Mouse (Mus musculus) heart, embryonic 11.5 days (tissue): ENCODE results near the gene Gm20388. TPM values are rescaled to one million over a fixed set of nuclear protein-coding genes. Genes with fewer than 3 reads are reported as not detected.

Source experiments
- ATAC-seq: fragments of 200-750 bp; cut with Nextera tagmentation; replicated peaks from 2 replicates; pipeline ENCODE4 v1.8.0; 2017; ENCODE audit warnings: moderate library complexity; ENCODE audit not compliant: insufficient number of reproducible peaks, low FRiP score, low TSS enrichment
- H3K27ac ChIP-seq: fragments of 300-500 bp; sonication (generic); 2 replicates; pipeline ENCODE4 v1.5.1; 2014; ENCODE audit warnings: mild to moderate bottlenecking, low read depth, low read length
- H3K27me3 ChIP-seq: fragments of 300-500 bp; sonication (generic); 2 replicates; pipeline ENCODE4 v1.6.1; 2014; ENCODE audit warnings: mild to moderate bottlenecking, low read length, mixed read lengths; ENCODE audit not compliant: control insufficient read depth, insufficient read depth
- H3K36me3 ChIP-seq: fragments of 300-500 bp; sonication (generic); 2 replicates; pipeline ENCODE4 v1.6.1; 2014; ENCODE audit warnings: mild to moderate bottlenecking, low read length, moderate library complexity, mixed read lengths; ENCODE audit not compliant: control insufficient read depth, insufficient read depth
- H3K4me1 ChIP-seq: fragments of 300-500 bp; sonication (generic); 2 replicates; pipeline ENCODE4 v1.6.1; 2014; ENCODE audit warnings: low read length; ENCODE audit not compliant: control insufficient read depth, insufficient read depth
- H3K4me2 ChIP-seq: fragments of 300-500 bp; sonication (generic); 2 replicates; pipeline ENCODE4 v1.6.1; 2014; ENCODE audit warnings: mild to moderate bottlenecking, moderate library complexity
- H3K4me3 ChIP-seq: fragments of 300-500 bp; sonication (generic); 2 replicates; pipeline ENCODE4 v1.5.1; 2014; ENCODE audit warnings: low read depth, low read length
- H3K9ac ChIP-seq: fragments of 300-500 bp; sonication (generic); 2 replicates; pipeline ENCODE4 v1.6.1; 2014; ENCODE audit warnings: mild to moderate bottlenecking, low read depth, low read length, moderate library complexity
- H3K9me3 ChIP-seq: fragments of 300-500 bp; sonication (generic); replicated peaks from 2 replicates; pipeline ENCODE4 v1.6.1; 2016; ENCODE audit warnings: low read length; ENCODE audit not compliant: control insufficient read depth
- WGBS: fragments of 180-500 bp; shearing (Covaris S2); extraction: QIAGEN DNeasy Blood & Tissue Kit; methylation state at CpG from one replicate; pipeline ENCODE4 v1.1.7; 2014; ENCODE audit not compliant: insufficient replicate concordance; 5-methylcytosine and 5-hydroxymethylcytosine counted together
- polyA plus RNA-seq: library from polyadenylated mRNA; unstranded; fragments of >200 nt; fragmentation: Nextera tagmentation; extraction: Ambion mirVana; gene quantifications from 2 replicates; pipeline ENCODE4 v1.2.1, GENCODE M21; 2014

Gene Gm20388
- polyA plus RNA-seq, 1 experiment from 2014 or later, result 6.4 TPM

- H3K27me3 ChIP-seq, result no peaks in the 10 kb centered on the region
- H3K36me3 ChIP-seq, result no peaks in the 10 kb centered on the region
- WGBS, result 64% methylated on average over 8 of the region's 8 CpGs
- H3K4me1 ChIP-seq, result no peaks in the 10 kb centered on the region; the same call in 1 of the 2 replicates
- no peak overlapping the region for H3K27ac ChIP-seq
- H3K9me3 ChIP-seq, result no peaks in the 10 kb centered on the region
- no peak overlapping the region for H3K4me2 ChIP-seq
- ATAC-seq, result no peak
- no peak overlapping the region for H3K9ac ChIP-seq
- H3K4me3 ChIP-seq, result no peak overlapping the region
Measured at GRCm38 (mm10) chr8:122825408-122825807, 2914.8 kb downstream of the Gm20388 start.

- Histone ChIP-seq H3K27me3 (peaks cover 4% of the 10 kb centered on the region), H3K4me1 (no peaks in the 10 kb centered on the region; the same call in 1 of the 2 replicates), H3K9ac (no peak overlapping the region), H3K27ac (no peak overlapping the region), H3K4me2 (no peak overlapping the region), H3K4me3 (no peak overlapping the region), H3K9me3 (no peaks in the 10 kb centered on the region), H3K36me3 (no peaks in the 10 kb centered on the region)
- ATAC-seq, result no peak
- WGBS, result 70% methylated on average over 3 of the region's 3 CpGs
Measured at GRCm38 (mm10) chr8:122829396-122829795, 2918.8 kb downstream of the Gm20388 start.

DNA sequence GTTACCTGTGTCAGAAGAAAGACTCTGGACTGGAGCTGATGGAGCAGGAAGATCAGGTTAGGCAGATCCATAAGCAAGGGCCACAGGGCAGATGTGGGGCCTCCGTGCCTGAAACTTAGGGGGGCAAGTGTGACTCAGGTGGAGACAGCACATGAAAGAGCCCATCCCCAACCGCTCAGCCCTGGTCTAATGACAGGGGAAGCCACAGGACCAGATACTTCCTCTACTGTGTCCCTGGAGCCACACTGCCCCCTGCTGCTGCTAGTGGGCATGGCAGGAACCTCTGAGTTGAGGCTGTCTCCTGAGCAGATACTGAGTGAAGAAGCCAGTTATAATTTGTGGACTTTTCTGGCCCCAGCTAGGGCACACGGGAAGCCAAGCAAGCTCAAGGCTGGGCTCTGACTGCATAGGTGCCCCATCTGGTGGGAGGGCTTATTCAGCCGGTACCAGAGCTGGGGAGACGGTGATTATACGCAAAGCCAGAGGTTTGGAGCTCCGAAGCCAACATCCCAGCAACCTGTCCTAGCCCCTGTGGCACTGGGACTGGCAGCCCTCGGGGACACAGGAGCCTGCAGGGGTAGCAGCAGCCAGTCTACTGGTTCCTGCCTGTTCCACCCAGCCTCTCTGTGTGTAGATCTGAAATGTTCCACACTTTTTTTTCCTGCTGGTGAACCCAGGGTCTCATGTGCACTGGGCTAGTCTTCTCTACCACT lies 2919.9 kb downstream of the Gm20388 start:
- Histone ChIP-seq H3K9me3 (no peaks in the 10 kb centered on the region), H3K9ac (no peak overlapping the region), H3K4me3 (no peak overlapping the region), H3K4me1 (no peaks in the 10 kb centered on the region; the same call in 1 of the 2 replicates), H3K36me3 (no peaks in the 10 kb centered on the region), H3K4me2 (no peak overlapping the region), H3K27ac (no peak overlapping the region), H3K27me3 (peaks cover 4% of the 10 kb centered on the region)
- WGBS, result 40% methylated on average over 8 of the region's 8 CpGs
- ATAC-seq, result no peak

- Histone ChIP-seq H3K4me3 (no peak overlapping the region), H3K9ac (no peak overlapping the region), H3K27me3 (peaks cover 4% of the 10 kb centered on the region), H3K36me3 (no peaks in the 10 kb centered on the region), H3K9me3 (no peaks in the 10 kb centered on the region), H3K4me1 (no peaks in the 10 kb centered on the region), H3K27ac (no peak overlapping the region), H3K4me2 (no peak overlapping the region)
- ATAC-seq, result no peak
- 81% methylated on average over 8 of the region's 8 CpGs for WGBS
Measured at GRCm38 (mm10) chr8:122834416-122834815, 2923.8 kb downstream of the Gm20388 start.

GRCm38 (mm10) chr8:122834971-122835370 lies 2924.3 kb downstream of the Gm20388 start:
- H3K4me2 ChIP-seq, result no peak overlapping the region
- WGBS, result 24% methylated on average over 8 of the region's 8 CpGs
- no peaks in the 10 kb centered on the region for H3K36me3 ChIP-seq
- ATAC-seq, result peak; percentile 53; the same call in 1 of the 2 replicates
- no peaks in the 10 kb centered on the region for H3K4me1 ChIP-seq
- no peak overlapping the region for H3K27ac ChIP-seq
- H3K9me3 ChIP-seq, result no peaks in the 10 kb centered on the region
- peaks cover 4% of the 10 kb centered on the region for H3K27me3 ChIP-seq
- H3K4me3 ChIP-seq, result no peak overlapping the region
- no peak overlapping the region for H3K9ac ChIP-seq

GRCm38 (mm10) chr8:122836199-122836598 lies 2925.6 kb downstream of the Gm20388 start:
- 80% methylated on average over 12 of the region's 12 CpGs for WGBS
- no peaks in the 10 kb centered on the region for H3K9me3 ChIP-seq
- H3K36me3 ChIP-seq, result no peaks in the 10 kb centered on the region
- no peak overlapping the region for H3K4me3 ChIP-seq
- no peak overlapping the region for H3K27ac ChIP-seq
- H3K27me3 ChIP-seq, result peaks cover 4% of the 10 kb centered on the region
- H3K4me1 ChIP-seq, result no peaks in the 10 kb centered on the region
- ATAC-seq, result no peak
- no peak overlapping the region for H3K9ac ChIP-seq
- H3K4me2 ChIP-seq, result no peak overlapping the region

DNA sequence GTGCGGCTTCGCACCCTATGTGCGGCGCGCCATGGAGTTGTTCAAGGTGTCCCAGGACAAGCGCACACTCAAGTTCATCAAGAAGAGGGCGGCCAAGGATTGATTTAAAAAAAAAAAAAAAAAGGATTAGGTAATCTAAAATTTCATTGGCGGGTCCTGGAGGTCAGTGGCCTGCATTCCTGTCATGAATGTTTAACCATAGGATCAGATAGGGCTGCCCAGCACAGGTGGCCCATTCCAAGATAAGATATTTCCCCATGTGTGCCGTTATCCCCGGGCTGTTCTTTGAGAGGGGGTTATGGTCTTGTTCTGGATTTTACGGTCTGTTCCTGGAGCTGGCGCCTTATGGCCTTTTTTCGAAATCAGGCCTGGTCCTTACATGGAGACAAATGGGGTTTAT lies 2926.1 kb downstream of the Gm20388 start:
- peaks cover under 1% of the 10 kb centered on the region; the same call in 1 of the 2 replicates for H3K27me3 ChIP-seq
- no peaks in the 10 kb centered on the region for H3K9me3 ChIP-seq
- WGBS, result 81% methylated on average over 13 of the region's 13 CpGs
- H3K27ac ChIP-seq, result no peak overlapping the region
- no peaks in the 10 kb centered on the region for H3K4me1 ChIP-seq
- ATAC-seq, result no peak
- no peak overlapping the region for H3K4me3 ChIP-seq
- H3K4me2 ChIP-seq, result no peak overlapping the region
- H3K36me3 ChIP-seq, result no peaks in the 10 kb centered on the region
- no peak overlapping the region for H3K9ac ChIP-seq

GRCm38 (mm10) chr8:122844161-122844560 lies 2933.5 kb downstream of the Gm20388 start:
- WGBS, result 65% methylated on average over 3 of the region's 3 CpGs

GRCm38 (mm10) chr8:122845662-122846061 lies 2935.0 kb downstream of the Gm20388 start:
- Histone ChIP-seq H3K27ac (no peak overlapping the region), H3K27me3 (peaks cover 16% of the 10 kb centered on the region), H3K4me3 (no peak overlapping the region)

More at GRCm38 (mm10) chr8:122844161-122844560, 2933.5 kb downstream of the Gm20388 start:
- H3K36me3 ChIP-seq, result no peaks in the 10 kb centered on the region
- H3K4me3 ChIP-seq, result no peak overlapping the region
- no peaks in the 10 kb centered on the region for H3K4me1 ChIP-seq
- H3K4me2 ChIP-seq, result no peak overlapping the region
- ATAC-seq, result no peak
- H3K27ac ChIP-seq, result no peak overlapping the region
- H3K9ac ChIP-seq, result no peak overlapping the region
- H3K27me3 ChIP-seq, result peaks cover 10% of the 10 kb centered on the region
- H3K9me3 ChIP-seq, result no peaks in the 10 kb centered on the region

More at GRCm38 (mm10) chr8:122845662-122846061, 2935.0 kb downstream of the Gm20388 start:
- Histone ChIP-seq H3K9me3 (no peaks in the 10 kb centered on the region), H3K4me2 (no peak overlapping the region), H3K9ac (no peak overlapping the region), H3K36me3 (no peaks in the 10 kb centered on the region), H3K4me1 (no peaks in the 10 kb centered on the region)
- whole genome bisulfite sequencing, result 64% methylated on average over 4 of the region's 4 CpGs
- no peak for ATAC-seq
